Mouse (Mus musculus) lung, embryonic 16.5 days (tissue): ENCODE data around the gene Atf6b. TPM values are rescaled to one million over a fixed set of nuclear protein-coding genes. Genes with fewer than 3 reads are reported as not detected.

ENCODE experiments used
- ATAC-seq: fragments of 200-750 bp; cut with Nextera tagmentation; 2 replicates; pipeline ENCODE4 v1.8.0; 2017; ENCODE audit warnings: low read depth, mild to moderate bottlenecking, moderate library complexity
- H3K27ac ChIP-seq: fragments of 300-500 bp; sonication (generic); 2 replicates; pipeline ENCODE4 v1.5.1; 2014; ENCODE audit warnings: mild to moderate bottlenecking, control low read depth, low read length
- H3K27me3 ChIP-seq: fragments of 300-500 bp; sonication (generic); 2 replicates; pipeline ENCODE4 v1.6.1; 2014; ENCODE audit warnings: low read depth, low read length, mixed read lengths; ENCODE audit not compliant: control insufficient read depth, insufficient read depth
- H3K36me3 ChIP-seq: fragments of 300-500 bp; sonication (generic); 2 replicates; pipeline ENCODE4 v1.6.1; 2014; ENCODE audit warnings: low read length; ENCODE audit not compliant: control insufficient read depth, insufficient read depth
- H3K4me1 ChIP-seq: fragments of 300-500 bp; sonication (generic); replicated peaks from 2 replicates; pipeline ENCODE4 v1.6.1; 2014; ENCODE audit warnings: low read length, mixed read lengths; ENCODE audit not compliant: control insufficient read depth, insufficient read depth
- H3K4me2 ChIP-seq: fragments of 300-500 bp; sonication (generic); 2 replicates; pipeline ENCODE4 v1.6.1; 2014; ENCODE audit warnings: low read depth, low read length, control low read depth
- H3K4me3 ChIP-seq: fragments of 300-500 bp; sonication (generic); 2 replicates; pipeline ENCODE4 v1.5.1; 2014; ENCODE audit warnings: mild to moderate bottlenecking, low read length, control low read depth
- H3K9ac ChIP-seq: fragments of 300-500 bp; sonication (generic); 2 replicates; pipeline ENCODE4 v1.6.1; 2014; ENCODE audit warnings: low read length, control low read depth
- H3K9me3 ChIP-seq: fragments of 300-500 bp; sonication (generic); 2 replicates; pipeline ENCODE4 v1.6.1; 2016; ENCODE audit warnings: low read length; ENCODE audit not compliant: control insufficient read depth
- WGBS: fragments of 180-500 bp; shearing (Covaris S2); extraction: QIAGEN DNeasy Blood & Tissue Kit; methylation state at CpG from one replicate; pipeline ENCODE4 v1.1.7; 2014; 5-methylcytosine and 5-hydroxymethylcytosine counted together
- polyA plus RNA-seq: library from polyadenylated mRNA; unstranded; fragments of >200 nt; fragmentation: Nextera tagmentation; extraction: Ambion mirVana; gene quantifications from 2 replicates; pipeline ENCODE4 v1.2.1, GENCODE M21; 2015

Atf6b gene
- polyA plus RNA-seq, 1 experiment from 2014 or later = 80.0 TPM

- Histone ChIP-seq H3K36me3 (no peaks in the 10 kb centered on the region), H3K27ac (no peak overlapping the region)
Measured at GRCm38 (mm10) chr17:34643944-34644343, 3.0 kb upstream of the Atf6b start.

GRCm38 (mm10) chr17:34644608-34645007 is 2.3 kb upstream of the Atf6b start, which contains the start of gene Fkbpl:
Fkbpl (plus strand) TSS chr17:34644764.
- Histone ChIP-seq H3K9ac (peak within 1 kb of the TSS; percentile 74), H3K4me1 (peaks cover 24% of the 10 kb centered on the region), H3K36me3 (no peaks in the 10 kb centered on the region), H3K4me2 (peak within 1 kb of the TSS; percentile 79), H3K27ac (peak within 1 kb of the TSS; percentile 54; the same call in 1 of the 2 replicates), H3K9me3 (no peaks in the 10 kb centered on the region), H3K27me3 (no peaks in the 10 kb centered on the region), H3K4me3 (peak within 1 kb of the TSS; percentile 77)
- peak; percentile 79 for ATAC-seq
- under 1% methylated on average over 16 of the region's 16 CpGs for WGBS

More at GRCm38 (mm10) chr17:34643944-34644343, 3.0 kb upstream of the Atf6b start:
- Histone ChIP-seq H3K4me1 (peaks cover 24% of the 10 kb centered on the region), H3K4me2 (no peak overlapping the region), H3K9ac (no peak overlapping the region), H3K27me3 (no peaks in the 10 kb centered on the region), H3K4me3 (no peak overlapping the region), H3K9me3 (no peaks in the 10 kb centered on the region)
- 74% methylated on average over 10 of the region's 10 CpGs for whole genome bisulfite sequencing
- ATAC-seq = no peak

- Histone ChIP-seq H3K4me3 (peak overlapping the region; percentile 77), H3K4me1 (peaks cover 24% of the 10 kb centered on the region), H3K27ac (no peak overlapping the region), H3K36me3 (peaks cover under 1% of the 10 kb centered on the region; the same call in 1 of the 2 replicates), H3K4me2 (peak overlapping the region; percentile 79), H3K9ac (peak overlapping the region; percentile 74), H3K27me3 (no peaks in the 10 kb centered on the region), H3K9me3 (no peaks in the 10 kb centered on the region)
- WGBS = 37% methylated on average over 10 of the region's 10 CpGs
- no peak for ATAC-seq
Measured at GRCm38 (mm10) chr17:34645256-34645829, 1.6 kb upstream of the Atf6b start.

- 82% methylated on average over 30 of the region's 30 CpGs for WGBS
- Histone ChIP-seq H3K27ac (no peak overlapping the region; the same call in 1 of the 2 replicates), H3K4me3 (no peak overlapping the region; the same call in 1 of the 2 replicates)
Measured at GRCm38 (mm10) chr17:34645831-34646511, 975 bp upstream of the Atf6b start.

GRCm38 (mm10) chr17:34648141-34648890 is 1.4 kb downstream of the Atf6b start:
- Histone ChIP-seq H3K4me3 (no peak overlapping the region), H3K9me3 (no peaks in the 10 kb centered on the region), H3K9ac (no peak overlapping the region), H3K4me2 (peak overlapping the region; percentile 87), H3K27me3 (no peaks in the 10 kb centered on the region), H3K4me1 (peaks cover 24% of the 10 kb centered on the region), H3K27ac (no peak overlapping the region), H3K36me3 (peaks cover 13% of the 10 kb centered on the region)
- no peak for ATAC-seq
- 80% methylated on average over 16 of the region's 16 CpGs for WGBS

More at GRCm38 (mm10) chr17:34645831-34646511, 975 bp upstream of the Atf6b start:
- Histone ChIP-seq H3K36me3 (peaks cover 5% of the 10 kb centered on the region), H3K4me2 (peak overlapping the region; percentile 40), H3K9me3 (no peaks in the 10 kb centered on the region), H3K4me1 (peaks cover 24% of the 10 kb centered on the region), H3K27me3 (no peaks in the 10 kb centered on the region), H3K9ac (no peak overlapping the region)
- no peak for ATAC-seq

- Histone ChIP-seq H3K9ac (no peak overlapping the region), H3K27me3 (no peaks in the 10 kb centered on the region), H3K4me2 (no peak overlapping the region), H3K36me3 (peaks cover 13% of the 10 kb centered on the region), H3K4me3 (no peak overlapping the region), H3K4me1 (peaks cover 23% of the 10 kb centered on the region), H3K27ac (no peak overlapping the region), H3K9me3 (no peaks in the 10 kb centered on the region)
- WGBS = 80% methylated on average over 18 of the region's 18 CpGs
- ATAC-seq = no peak
Measured at GRCm38 (mm10) chr17:34649106-34649864, 2.3 kb downstream of the Atf6b start.

GRCm38 (mm10) chr17:34650781-34651180 is 3.8 kb downstream of the Atf6b start:
- H3K4me3 ChIP-seq = no peak overlapping the region
- no peaks in the 10 kb centered on the region for H3K9me3 ChIP-seq
- WGBS = 91% methylated on average over 14 of the region's 14 CpGs
- H3K4me2 ChIP-seq = no peak overlapping the region
- H3K27me3 ChIP-seq = no peaks in the 10 kb centered on the region
- H3K27ac ChIP-seq = no peak overlapping the region
- peaks cover 26% of the 10 kb centered on the region for H3K4me1 ChIP-seq
- no peak for ATAC-seq
- H3K36me3 ChIP-seq = peaks cover 13% of the 10 kb centered on the region
- no peak overlapping the region for H3K9ac ChIP-seq

- H3K4me2 ChIP-seq = no peak overlapping the region
- no peaks in the 10 kb centered on the region for H3K27me3 ChIP-seq
- WGBS = 47% methylated on average over 19 of the region's 19 CpGs
- no peak overlapping the region for H3K27ac ChIP-seq
- H3K4me3 ChIP-seq = no peak overlapping the region
- no peak overlapping the region for H3K9ac ChIP-seq
- no peak for ATAC-seq
- H3K9me3 ChIP-seq = no peaks in the 10 kb centered on the region
- peaks cover 25% of the 10 kb centered on the region for H3K4me1 ChIP-seq
- peaks cover 13% of the 10 kb centered on the region for H3K36me3 ChIP-seq
Measured at GRCm38 (mm10) chr17:34651507-34652221, 4.7 kb downstream of the Atf6b start.
